Mouse (Mus musculus): ENCODE results near the gene 4930432K21Rik.

4930432K21Rik gene

DNA sequence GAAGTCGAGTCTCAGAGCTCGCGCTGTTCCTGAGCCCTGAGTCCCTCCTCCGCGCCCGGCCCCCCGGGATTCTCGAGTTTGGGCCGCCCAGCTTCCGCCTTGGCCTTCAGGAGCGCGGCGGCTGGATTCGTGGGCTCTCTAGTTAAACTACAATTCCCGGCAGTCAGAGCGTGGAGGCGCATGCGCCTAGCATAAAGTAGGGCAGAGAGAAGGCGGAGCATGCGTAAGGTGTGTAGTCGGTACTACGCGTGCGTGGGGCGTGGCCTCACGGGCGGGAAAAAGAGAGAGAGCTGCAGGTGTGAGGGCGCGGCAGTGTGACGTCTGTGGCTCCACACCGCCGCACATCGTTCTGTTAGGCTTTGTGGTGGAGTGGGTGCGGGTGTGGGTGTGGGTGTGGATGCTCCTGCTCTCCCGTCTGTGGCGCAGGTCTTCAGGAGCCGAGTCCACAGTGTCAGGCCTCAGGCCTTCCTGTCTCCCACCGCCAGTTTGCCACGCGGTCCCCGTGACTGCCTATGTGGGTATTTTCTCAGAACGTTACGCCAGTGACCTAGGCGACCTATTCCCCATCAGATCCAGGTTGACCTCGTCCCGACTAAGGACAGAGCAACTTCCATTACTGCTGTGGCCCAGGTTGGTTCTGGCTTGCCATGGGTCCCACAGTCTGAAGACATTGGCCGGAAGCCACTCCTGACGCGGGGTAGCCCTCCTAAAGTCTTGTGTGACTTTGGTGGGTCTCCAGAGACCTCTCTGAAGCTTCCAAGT, at the start of gene 4930432K21Rik, which contains the start of gene Cc2d1a:
TSS of gene 4930432K21Rik (plus strand) at position 257 of the 762 bp plus-strand sequence.
TSS of gene Cc2d1a (minus strand) at position 168 of the 762 bp plus-strand sequence.
- peak; percentile 92 for DNase-seq (ENCODE audit: low spot score)

DNA sequence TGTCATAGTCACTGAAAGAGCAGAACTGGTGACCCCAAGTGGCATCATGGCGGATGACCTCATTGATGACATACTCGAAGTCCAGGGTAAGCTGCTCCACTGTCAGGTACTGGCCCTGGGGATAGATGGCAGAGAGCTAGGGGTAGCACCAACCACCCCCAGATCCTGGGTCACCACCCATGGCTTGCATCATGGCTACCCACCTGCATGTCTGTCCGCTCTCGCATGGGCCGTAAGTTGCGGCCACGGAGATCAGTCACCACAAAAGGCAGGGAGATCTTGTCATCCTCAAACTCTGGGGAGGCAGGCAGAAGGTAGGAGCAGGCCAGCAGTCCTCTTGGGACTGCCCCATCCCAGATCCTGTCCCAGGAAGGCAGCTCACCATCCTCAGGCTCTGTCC, 49.4 kb upstream of the 4930432K21Rik start:
- DNase-seq (ENCODE audit: low spot score) = no peak

DNA sequence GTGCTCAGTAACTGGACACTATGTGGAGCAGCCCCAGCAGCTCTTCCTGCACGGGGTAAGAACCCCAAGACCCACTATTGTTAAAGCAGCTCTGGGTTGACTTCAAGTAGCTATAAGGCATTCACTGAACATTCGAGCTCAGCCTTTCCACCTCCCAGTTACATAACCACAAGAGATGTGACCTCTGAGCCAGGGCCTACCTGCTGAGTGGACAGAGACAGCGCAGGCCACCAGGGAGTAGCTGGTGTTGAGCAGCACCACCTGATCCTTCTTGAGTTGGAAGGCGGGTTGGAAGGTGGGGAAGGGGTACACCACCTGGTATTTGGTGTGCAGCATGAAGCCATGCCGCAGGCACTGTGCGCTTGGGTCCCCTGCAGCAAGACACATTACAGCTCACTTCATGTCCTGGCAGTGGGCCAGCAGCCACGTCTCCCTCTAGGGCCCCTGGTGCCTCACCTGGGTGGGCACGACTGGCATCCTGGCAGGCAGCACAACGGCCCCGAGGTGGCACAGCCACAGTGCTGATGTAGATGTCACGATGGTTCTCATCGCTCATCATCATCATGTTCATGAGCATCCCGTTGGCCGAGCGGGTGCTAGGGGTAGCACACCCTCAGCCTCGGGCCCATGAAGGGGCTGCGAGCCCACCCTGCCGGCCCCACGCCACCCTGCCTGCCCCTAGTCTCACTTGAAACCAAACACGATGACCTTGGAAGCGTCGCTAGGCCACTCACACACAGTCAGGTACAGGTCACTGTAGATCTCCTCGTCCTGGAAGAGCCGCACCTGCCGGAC, 46.2 kb upstream of the 4930432K21Rik start:
- no peak for DNase-seq (ENCODE audit: low spot score)

DNA sequence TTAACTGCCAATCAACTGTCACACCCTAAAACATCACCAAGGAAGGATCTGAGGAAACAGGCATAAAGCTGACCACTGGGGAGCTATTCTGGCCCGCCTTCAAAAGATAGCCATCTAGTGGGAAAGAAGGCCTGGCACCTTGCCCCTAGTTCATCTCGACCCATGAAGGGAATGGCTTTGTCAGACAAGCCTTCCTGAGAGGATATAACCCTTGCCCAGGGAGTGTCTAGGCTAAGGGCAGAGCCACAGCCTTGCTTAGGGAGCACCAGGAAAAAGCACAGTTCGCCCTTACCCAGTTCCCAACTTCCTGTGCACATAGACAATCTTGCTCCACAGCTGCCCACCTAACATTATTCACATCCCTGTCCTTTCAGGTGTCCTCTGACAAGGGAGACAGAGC, 44.2 kb upstream of the 4930432K21Rik start:
- DNase-seq (ENCODE audit: low spot score) = no peak

DNA sequence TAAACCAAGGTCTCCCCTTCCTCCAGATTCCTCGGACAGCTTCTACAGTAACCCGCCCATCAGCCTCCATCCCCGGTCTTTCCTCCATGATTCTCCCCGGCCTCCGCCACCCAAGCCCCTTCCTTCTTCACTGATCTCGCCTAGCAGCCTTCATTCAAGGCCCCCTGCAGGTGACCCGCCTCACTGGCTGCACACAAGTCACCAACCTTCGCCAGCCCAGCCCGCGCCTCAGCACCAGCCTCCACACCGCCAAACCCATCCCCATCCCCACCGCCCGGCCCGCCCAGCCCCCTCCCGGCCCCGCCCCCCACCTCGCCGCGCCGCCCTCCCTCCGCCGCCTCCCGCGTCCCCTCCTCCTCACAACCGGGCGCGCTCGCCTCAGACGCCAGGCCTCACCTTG, 43.6 kb upstream of the 4930432K21Rik start:
- DNase-seq (ENCODE audit: low spot score) = peak; percentile 29

DNA sequence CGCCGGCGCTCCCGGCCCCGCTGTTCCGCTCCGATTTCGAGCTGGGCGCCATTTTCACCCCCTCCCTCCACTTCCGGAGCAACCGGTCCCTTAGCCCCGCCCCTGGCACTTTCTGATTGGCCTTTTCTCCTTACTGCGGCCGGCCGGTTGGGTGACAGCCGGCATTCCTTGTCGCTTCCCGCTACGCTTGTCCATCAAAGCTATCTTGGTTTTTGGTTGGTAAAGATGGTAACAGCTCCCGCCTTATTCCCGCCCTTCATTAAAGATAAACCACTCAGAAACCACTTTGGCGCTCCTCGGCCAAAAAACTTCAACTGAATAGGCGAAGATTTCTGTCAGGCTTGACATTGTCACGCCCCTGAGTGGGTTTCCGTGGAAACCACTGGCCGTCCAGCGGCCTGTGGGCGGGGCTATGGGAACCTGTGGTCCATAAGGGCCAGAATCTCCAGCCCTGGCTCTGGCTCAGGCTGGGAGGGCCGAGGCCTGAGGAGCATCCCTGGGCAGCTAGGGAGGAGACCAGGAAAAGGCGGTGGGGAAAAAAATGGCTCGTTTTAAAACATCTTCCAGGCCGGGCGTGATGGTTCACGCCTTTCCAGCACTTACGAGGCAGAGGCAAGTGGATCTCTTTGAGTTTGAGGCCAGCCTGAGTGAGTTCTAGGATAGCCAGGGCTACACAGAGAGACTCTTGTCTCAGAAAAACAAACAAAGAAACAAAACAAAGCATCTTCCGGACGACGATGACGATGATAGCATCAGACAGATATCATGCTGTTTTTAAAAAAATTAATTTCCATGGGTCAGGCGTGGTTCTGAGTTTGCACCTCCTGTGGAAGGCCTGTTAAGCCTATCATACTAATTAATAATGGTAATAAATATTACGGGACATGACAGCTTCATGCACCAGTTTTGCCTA, 42.9 kb upstream of the 4930432K21Rik start, which contains the start of gene Dcaf15:
TSS of gene Dcaf15 (minus strand) at position 72 of the 913 bp plus-strand sequence.
- peak; percentile 99 for DNase-seq (ENCODE audit: low spot score)

DNA sequence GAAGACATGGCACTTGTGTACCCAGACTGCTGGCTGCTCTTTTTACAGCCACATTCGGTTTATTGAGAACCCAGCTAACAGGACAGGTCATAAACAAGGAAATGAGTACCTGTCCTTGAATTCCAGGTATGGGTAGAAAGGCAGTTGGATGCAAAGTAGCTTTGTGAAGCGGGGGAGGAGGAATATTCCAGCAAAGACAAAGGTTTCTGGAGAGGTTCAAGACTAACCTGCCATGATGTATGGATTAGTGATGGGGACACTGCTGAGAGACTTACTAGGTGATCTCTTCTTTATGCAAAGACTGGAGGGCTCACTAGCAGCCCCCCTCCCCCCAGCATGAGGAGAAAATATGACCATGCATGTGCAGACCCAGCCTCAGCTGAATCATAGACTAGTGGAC, 42.1 kb upstream of the 4930432K21Rik start:
- DNase-seq (ENCODE audit: low spot score) = no peak

DNA sequence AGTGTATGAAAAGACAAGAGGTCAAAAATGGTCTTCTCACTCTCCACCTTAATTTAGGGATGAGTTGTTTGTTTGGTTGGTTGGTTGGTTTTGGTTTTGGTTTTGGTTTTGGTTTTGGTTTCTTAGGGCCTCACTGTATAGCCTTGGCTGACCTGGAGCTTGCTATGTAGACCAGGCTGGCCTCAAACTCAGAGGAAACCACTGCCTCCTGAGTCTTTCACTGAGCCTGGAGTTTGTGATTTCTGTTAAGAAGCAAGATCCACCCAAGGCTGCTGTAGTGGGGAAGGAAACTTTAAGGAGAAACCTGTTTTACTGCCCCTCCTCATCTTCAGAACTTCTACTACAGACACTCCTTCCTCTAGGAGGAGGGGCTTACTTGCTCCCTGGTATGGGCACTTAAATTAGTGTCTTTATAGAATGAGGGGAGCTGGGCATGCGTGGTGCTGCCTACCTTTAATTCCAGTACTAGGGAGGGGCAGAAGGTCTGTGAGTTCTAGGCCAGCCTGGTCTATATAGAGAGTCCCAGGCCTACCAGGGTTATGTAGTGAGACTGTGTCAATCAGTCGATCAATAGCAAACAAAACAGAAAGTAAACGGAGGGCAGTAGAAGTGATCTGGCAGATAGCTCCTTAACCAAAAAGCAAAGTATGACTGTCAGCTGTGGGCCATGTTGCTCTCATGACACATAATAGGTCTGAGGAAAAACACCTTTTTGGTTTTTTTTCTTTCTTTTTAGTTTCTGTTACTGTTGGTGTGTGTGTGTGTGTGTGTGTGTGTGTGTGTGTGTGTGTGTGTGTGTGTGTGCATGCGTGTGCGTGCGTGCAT, 41.4 kb upstream of the 4930432K21Rik start:
- no peak for DNase-seq (ENCODE audit: low spot score)

DNA sequence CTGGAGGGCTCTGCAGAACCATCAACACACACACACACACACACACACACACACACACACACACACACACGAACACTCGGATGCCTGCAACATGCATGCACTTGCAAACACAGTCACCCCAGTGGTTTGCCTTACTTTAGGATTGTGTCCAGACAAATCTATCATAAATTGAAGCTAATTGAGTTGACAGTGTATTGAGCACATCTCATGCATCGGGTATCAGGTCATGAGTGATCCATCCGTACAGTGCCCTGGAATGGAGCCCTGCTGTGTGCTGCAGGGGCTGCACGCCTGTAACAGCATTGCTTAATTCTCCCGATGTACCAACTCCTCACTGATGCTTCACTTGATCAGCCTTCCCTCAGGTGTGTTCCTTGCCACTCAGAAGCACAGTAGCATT, 32.2 kb upstream of the 4930432K21Rik start:
- DNase-seq (ENCODE audit: low spot score) = no peak

DNA sequence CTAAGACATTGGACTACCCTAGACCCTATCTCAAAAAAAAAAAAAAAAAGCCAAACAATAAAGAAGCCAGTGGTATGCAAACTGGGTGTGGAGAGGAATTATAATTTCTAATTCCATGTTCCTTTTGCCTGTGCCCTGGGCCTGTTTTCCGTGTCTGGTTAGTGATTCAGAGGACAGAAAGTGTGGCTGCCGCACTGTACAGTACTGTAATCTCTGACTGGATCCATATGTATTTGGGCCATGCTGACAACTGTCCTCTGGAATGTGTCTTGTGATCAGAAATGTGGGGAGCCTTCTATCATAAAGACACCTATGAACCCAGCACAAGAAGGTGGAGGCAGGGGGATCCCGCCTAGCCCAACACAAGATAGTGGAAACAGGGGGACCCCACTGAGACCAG, 25.7 kb upstream of the 4930432K21Rik start:
- DNase-seq (ENCODE audit: low spot score) = no peak

DNA sequence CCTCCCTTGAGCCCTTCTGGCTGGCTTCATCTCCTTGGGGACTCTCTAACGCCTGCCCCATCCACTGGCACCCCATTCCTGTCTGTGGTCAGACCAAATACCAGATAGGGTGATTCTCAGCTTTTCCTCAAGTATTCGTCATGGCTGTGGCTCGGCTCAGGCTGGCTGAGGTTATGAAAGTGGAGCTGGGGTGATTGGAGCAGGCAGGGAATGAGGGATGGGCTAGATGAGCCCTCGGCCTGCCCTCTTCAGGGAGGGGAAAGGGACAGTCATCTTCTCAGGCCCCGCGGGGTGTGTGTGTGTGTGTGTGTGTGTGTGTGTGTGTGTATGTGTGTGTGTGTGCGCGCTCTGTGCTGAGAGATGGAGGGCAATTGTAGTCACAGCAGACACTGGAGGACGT, 22.2 kb upstream of the 4930432K21Rik start, which contains the start of gene Podnl1:
TSS of gene Podnl1 (plus strand) at position 334 of the 400 bp plus-strand sequence.
- no peak for DNase-seq (ENCODE audit: low spot score)

DNA sequence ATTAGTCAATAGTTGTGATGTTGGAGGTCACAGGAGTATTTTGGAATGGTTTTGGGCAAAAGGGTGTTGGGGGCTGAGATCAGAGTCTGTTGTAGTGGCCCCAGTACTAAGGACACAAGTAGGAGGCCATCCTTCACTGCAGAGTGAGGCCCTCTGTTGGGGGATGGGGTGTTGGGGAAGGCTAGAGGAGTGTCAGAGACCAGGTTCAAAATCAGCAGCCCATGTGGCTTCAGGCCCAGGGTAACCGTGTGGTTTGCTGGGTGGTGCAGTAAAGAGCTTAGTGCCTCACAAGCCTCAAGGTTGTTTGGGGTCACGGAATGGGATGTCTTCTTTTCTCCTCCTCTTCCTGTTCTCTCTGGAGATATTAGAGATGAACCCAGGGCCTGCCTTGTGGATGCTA, 21.1 kb upstream of the 4930432K21Rik start:
- DNase-seq (ENCODE audit: low spot score) = no peak

DNA sequence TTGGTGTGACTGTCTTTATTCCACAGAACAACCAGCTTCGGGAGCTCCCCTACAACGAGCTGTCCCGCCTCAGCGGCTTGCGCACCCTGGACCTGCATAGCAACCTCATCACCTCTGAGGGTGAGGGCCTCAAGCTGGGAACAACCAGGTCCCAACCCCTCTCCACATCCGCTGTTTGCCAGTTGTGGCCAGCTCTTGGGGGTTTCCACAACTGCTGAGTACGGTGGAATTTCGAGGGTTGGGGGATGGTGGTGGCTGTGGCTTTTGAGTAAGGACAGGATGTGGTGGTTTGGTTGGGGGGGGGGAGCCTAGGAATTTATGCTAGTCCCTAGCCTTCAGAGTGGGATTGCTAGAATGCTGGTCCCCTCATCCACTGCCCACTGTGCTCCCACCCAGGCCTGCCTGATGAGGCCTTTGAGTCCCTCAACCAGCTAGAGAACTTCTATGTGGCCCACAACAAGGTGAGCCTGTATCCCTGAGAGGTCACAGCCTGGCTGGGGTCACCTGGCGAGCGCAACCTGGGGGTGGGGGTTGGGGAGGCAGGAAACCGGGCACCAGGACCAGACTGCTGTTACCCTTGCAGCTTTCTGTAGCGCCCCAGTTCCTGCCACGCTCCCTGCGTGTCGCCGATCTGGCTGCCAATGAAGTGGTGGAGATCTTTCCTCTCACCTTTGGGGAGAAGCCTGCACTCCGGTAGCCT, 20.5 kb upstream of the 4930432K21Rik start:
- no peak for DNase-seq (ENCODE audit: low spot score)

DNA sequence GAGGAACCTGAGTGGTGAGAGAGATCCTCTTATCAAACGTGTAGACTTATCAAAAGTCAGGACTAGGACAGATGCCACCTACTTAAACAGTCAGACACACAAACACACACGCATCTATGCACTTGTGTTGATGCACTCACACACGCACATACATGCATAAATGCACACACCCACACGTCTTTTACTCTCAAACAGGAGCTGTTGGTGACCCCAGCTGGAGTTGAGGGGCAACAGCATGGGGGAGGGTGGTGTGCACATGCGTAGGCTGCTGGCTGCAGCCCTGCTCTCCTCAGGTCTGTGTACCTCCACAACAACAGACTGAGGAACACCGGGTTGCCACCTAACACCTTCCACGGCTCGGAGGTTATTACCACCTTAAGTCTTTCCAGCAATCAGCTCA, 19.5 kb upstream of the 4930432K21Rik start:
- DNase-seq (ENCODE audit: low spot score) = no peak

DNA sequence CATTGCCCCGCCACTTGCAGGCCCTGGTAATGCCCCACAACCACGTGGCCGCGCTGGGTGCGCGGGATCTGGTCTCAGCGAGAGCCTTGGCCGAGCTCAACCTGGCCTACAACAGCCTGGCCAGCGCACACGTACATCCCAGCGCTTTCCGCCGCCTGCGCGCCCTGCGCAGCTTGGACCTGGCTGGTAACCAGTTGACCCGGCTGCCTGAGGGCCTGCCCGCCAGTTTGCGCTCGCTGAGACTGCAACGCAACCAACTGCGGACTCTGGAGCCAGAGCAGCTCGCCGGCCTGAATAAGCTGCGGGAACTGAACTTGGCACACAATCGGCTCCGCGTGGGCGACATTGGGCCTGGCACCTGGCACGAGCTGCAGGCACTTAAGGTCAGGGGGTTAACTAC, 17.0 kb upstream of the 4930432K21Rik start:
- DNase-seq (ENCODE audit: low spot score) = no peak

DNA sequence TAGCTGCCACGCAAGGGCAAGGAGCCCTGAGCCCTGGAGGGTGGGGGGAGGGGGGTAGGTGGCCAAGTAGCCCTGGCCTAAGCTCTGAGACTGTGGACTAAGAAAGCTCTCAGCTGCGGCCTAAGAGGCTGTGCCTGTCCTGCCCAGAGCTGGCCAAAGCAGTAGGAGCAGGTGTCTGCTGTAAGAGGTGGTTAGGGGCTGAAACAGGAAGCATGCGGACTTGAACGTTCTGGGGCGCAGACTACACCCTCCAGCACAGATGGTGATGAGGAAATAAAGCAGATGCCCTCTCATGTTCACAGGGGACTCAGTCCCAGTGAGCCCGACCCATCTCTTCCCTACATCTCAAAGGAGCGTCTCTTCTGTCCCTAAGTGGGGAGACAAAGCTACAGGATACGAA, 15.6 kb upstream of the 4930432K21Rik start:
- no peak for DNase-seq (ENCODE audit: low spot score)

DNA sequence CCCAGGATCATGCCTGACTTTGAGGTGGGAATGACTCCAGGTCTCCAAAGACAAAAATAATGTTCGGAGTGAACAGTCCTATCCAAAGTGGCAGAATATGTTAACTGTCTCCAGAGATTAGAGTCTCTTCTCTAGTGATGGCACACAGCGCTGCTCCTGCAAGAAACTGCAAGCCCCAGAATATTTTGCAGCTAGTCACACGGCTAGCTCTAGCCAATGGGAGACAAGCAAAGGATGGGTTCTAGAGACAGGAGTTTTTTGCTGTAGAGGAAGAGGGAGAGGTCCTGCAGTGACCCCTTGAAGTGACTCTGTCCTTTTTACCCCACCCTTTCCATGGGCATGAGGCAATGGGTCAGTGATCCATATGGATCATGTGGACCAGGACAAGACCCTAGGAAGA, 10.0 kb upstream of the 4930432K21Rik start:
- DNase-seq (ENCODE audit: low spot score) = peak; percentile 20

DNA sequence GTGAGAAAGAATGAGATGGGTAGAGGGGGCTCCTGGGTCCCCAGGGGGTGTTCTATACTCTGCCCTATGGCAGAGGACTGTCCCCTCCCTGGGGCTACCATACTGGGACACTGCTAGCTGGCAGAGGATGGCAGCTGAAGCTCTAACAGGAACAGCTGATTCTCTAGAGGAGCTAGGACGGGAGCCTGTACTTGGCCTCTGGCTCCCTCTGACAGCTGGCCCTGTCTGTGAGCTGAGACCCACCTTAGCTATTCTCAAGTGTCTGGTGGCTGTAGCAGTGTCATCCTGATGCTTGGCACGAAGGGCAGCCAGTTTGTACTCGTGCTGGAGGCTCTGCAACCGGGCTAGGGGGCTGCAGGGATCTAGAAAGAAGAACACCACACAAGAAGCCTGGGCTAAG, 7.0 kb upstream of the 4930432K21Rik start:
- no peak for DNase-seq (ENCODE audit: low spot score)

DNA sequence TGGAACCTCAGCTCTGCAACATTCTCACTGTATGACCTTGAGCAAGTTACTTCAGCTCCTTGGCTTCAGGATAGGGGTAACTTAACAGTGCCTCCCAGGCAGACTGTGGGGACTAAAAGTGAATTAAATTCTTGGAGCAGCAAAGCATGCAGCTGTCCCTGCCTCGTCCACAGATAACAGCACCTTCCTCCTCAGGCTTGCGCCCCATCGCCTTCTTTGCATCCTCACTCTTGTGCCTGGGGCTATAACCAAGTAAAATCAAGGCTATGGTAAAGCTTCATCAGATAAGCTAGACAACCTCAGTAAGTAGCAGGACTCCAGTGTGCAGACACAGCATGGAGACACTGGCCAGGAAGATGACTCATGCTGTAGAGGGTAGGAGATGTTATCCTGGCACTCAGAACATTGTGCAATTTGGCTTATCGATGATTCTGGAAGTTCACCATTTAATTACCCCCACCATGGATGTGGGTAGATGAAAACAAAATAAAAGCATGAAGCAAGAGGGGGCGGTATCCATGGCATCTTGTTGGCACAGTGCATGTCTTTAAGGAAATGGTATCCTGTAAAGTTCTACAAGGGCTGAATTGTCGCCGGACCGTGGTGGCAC, 3.1 kb upstream of the 4930432K21Rik start:
- no peak for DNase-seq (ENCODE audit: low spot score)

DNA sequence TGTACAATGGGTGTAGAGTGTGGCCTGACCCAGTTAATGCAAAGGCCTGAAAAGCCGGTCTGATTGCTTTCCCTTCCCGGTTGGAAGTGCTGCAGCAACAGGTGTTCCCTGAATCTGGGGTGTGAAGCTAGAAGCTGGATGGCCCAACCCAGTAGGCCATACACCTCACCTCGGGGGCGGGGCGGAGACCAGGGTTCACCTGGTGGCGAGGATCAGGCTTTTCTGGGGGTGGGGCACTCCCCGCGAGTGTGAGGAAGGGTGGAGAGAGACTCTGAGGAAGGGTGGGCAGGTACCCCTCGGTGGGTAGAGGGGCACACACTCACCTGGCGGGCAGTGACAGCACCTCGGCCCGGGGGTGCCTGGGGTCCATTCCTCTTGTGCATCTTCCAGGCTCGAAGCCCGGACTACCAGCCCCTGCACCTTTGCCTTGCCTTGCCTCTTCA, 480 bp upstream of the 4930432K21Rik start:
- DNase-seq (ENCODE audit: low spot score) = peak; percentile 5
